Mouse (Mus musculus): ENCODE measurements around the gene Limch1. TPM values are rescaled to one million over a fixed set of nuclear protein-coding genes. Genes with fewer than 3 reads are reported as not detected.

Limch1 gene
- polyA plus RNA-seq, 1 experiment from 2014 or later = 35.1 TPM

GRCm38 (mm10) chr5:66791161-66791560 lies 45.5 kb downstream of the Limch1 start:
- no peak overlapping the region for H3K4me2 ChIP-seq
- WGBS = 75% methylated on average over 6 of the region's 6 CpGs
- H3K36me3 ChIP-seq = no peaks in the 10 kb centered on the region
- no peak overlapping the region for H3K27ac ChIP-seq
- H3K9ac ChIP-seq = no peak overlapping the region
- no peaks in the 10 kb centered on the region for H3K27me3 ChIP-seq
- no peak for ATAC-seq (replicated peaks; ENCODE audit: low FRiP score)
- no peaks in the 10 kb centered on the region; the same call in 1 of the 2 replicates for H3K9me3 ChIP-seq (replicated peaks)
- H3K4me3 ChIP-seq (replicated peaks) = no peak overlapping the region
- H3K4me1 ChIP-seq = peaks cover 7% of the 10 kb centered on the region

- H3K4me1 ChIP-seq = peaks cover 5% of the 10 kb centered on the region
- no peak overlapping the region for H3K4me3 ChIP-seq (replicated peaks)
- no peaks in the 10 kb centered on the region for H3K27me3 ChIP-seq
- H3K4me2 ChIP-seq = no peak overlapping the region
- no peak for ATAC-seq (replicated peaks; ENCODE audit: low FRiP score)
- H3K27ac ChIP-seq = no peak overlapping the region
- no peak overlapping the region for H3K9ac ChIP-seq
- WGBS = 94% methylated on average over 3 of the region's 3 CpGs
- no peaks in the 10 kb centered on the region for H3K36me3 ChIP-seq
- H3K9me3 ChIP-seq (replicated peaks) = no peaks in the 10 kb centered on the region; the same call in 1 of the 2 replicates
These were observed 47.6 kb downstream of the Limch1 start for GRCm38 (mm10) chr5:66793251-66793650.

GRCm38 (mm10) chr5:66797326-66797725 lies 51.7 kb downstream of the Limch1 start:
- Histone ChIP-seq H3K9ac (no peak overlapping the region), H3K27ac (0 out of 2 replicates have a peak overlapping the region, but pooled peaks have one; percentile 9), H3K27me3 (no peaks in the 10 kb centered on the region), H3K4me1 (peaks cover 38% of the 10 kb centered on the region), H3K36me3 (no peaks in the 10 kb centered on the region), H3K9me3 (replicated peaks) (no peaks in the 10 kb centered on the region; the same call in 1 of the 2 replicates), H3K4me3 (replicated peaks) (no peak overlapping the region), H3K4me2 (no peak overlapping the region)
- no peak for ATAC-seq (replicated peaks; ENCODE audit: low FRiP score)
- WGBS = 64% methylated on average over 6 of the region's 6 CpGs

- Histone ChIP-seq H3K9ac (no peak overlapping the region), H3K27me3 (no peaks in the 10 kb centered on the region), H3K9me3 (replicated peaks) (no peaks in the 10 kb centered on the region; the same call in 1 of the 2 replicates), H3K27ac (peak overlapping the region; percentile 54), H3K4me3 (replicated peaks) (no peak overlapping the region), H3K4me2 (no peak overlapping the region), H3K4me1 (peaks cover 44% of the 10 kb centered on the region), H3K36me3 (no peaks in the 10 kb centered on the region)
- ATAC-seq (replicated peaks; ENCODE audit: low FRiP score) = no peak
- WGBS = 64% methylated on average over 3 of the region's 3 CpGs
These were observed 52.5 kb downstream of the Limch1 start for GRCm38 (mm10) chr5:66798135-66798534.

GRCm38 (mm10) chr5:66798591-66799003 lies 53.0 kb downstream of the Limch1 start:
- no peak overlapping the region for H3K9ac ChIP-seq
- no peak for ATAC-seq (replicated peaks; ENCODE audit: low FRiP score)
- peak overlapping the region; percentile 54 for H3K27ac ChIP-seq
- H3K9me3 ChIP-seq (replicated peaks) = no peaks in the 10 kb centered on the region; the same call in 1 of the 2 replicates
- WGBS = 23% methylated on average over 8 of the region's 8 CpGs
- H3K36me3 ChIP-seq = no peaks in the 10 kb centered on the region
- H3K27me3 ChIP-seq = no peaks in the 10 kb centered on the region
- peaks cover 44% of the 10 kb centered on the region for H3K4me1 ChIP-seq
- H3K4me2 ChIP-seq = no peak overlapping the region
- H3K4me3 ChIP-seq (replicated peaks) = no peak overlapping the region

DNA sequence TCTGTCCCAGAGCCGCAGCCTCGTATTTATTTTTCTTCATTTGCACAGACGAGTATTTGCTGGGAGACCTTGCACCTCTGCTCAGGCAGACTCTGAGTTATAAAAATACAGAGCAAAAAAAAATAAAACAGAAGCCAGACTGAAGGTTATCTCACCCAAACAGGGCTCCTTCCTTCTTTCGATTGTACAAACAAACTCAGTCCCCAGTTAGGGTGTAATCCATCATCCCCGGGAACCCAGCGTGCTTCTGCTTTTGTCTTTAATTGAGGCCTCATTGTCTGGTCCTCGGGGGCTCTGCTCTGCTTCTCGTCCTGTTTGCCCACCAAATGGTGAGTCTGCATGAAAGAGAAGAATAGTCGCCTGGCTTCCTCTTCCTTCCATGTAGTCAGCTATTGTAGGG lies 54.6 kb downstream of the Limch1 start:
- no peak overlapping the region for H3K9ac ChIP-seq
- peak overlapping the region; percentile 29 for H3K4me2 ChIP-seq
- peaks cover 44% of the 10 kb centered on the region for H3K4me1 ChIP-seq
- H3K36me3 ChIP-seq = no peaks in the 10 kb centered on the region
- peak overlapping the region; percentile 58 for H3K27ac ChIP-seq
- H3K4me3 ChIP-seq (replicated peaks) = no peak overlapping the region
- WGBS = 15% methylated on average over 9 of the region's 9 CpGs
- no peaks in the 10 kb centered on the region for H3K27me3 ChIP-seq
- H3K9me3 ChIP-seq (replicated peaks) = no peaks in the 10 kb centered on the region
- no peak for ATAC-seq (replicated peaks; ENCODE audit: low FRiP score)

GRCm38 (mm10) chr5:66800977-66801376 lies 55.4 kb downstream of the Limch1 start:
- Histone ChIP-seq H3K27me3 (no peaks in the 10 kb centered on the region), H3K4me2 (no peak overlapping the region), H3K4me1 (peaks cover 44% of the 10 kb centered on the region), H3K9me3 (replicated peaks) (no peaks in the 10 kb centered on the region), H3K9ac (no peak overlapping the region), H3K4me3 (replicated peaks) (no peak overlapping the region), H3K27ac (no peak overlapping the region), H3K36me3 (no peaks in the 10 kb centered on the region)
- ATAC-seq (replicated peaks; ENCODE audit: low FRiP score) = no peak
- WGBS = 81% methylated on average over 6 of the region's 6 CpGs

DNA sequence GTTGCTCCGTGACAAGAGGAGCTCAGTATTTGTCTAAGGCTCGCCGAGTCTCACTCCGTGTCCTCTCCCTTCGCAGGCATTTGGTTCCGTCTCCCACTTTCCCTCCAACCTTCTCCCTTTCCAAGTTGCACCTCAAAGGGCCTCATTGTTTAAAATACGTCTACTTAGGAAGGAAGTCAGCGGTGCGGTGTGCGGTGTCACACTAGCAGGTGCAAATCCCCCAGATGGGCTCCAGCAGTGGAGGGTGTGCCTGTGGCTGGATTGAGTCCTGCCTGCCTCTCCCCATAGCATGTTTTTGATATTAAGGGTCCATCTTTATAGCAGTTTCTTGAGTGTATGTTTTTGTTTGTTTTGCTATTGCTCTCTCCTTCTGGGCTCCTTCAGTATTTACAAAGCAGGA lies 56.6 kb downstream of the Limch1 start:
- Histone ChIP-seq H3K36me3 (no peaks in the 10 kb centered on the region), H3K9ac (no peak overlapping the region), H3K27ac (no peak overlapping the region), H3K27me3 (no peaks in the 10 kb centered on the region), H3K9me3 (replicated peaks) (no peaks in the 10 kb centered on the region), H3K4me2 (no peak overlapping the region), H3K4me1 (peaks cover 44% of the 10 kb centered on the region), H3K4me3 (replicated peaks) (no peak overlapping the region)
- no peak for ATAC-seq (replicated peaks; ENCODE audit: low FRiP score)
- 36% methylated on average over 10 of the region's 10 CpGs for WGBS

- Histone ChIP-seq H3K9me3 (replicated peaks) (0 out of 2 replicates have a peak, but pooled peaks cover 3% of the 10 kb centered on the region), H3K27ac (no peak overlapping the region), H3K4me2 (no peak overlapping the region), H3K9ac (no peak overlapping the region), H3K4me3 (replicated peaks) (no peak overlapping the region), H3K27me3 (no peaks in the 10 kb centered on the region), H3K36me3 (no peaks in the 10 kb centered on the region), H3K4me1 (peaks cover 13% of the 10 kb centered on the region)
- ATAC-seq (replicated peaks; ENCODE audit: low FRiP score) = no peak
- 77% methylated on average over 7 of the region's 7 CpGs for WGBS
These were observed 60.7 kb downstream of the Limch1 start for GRCm38 (mm10) chr5:66806335-66806734.

- Histone ChIP-seq H3K36me3 (no peaks in the 10 kb centered on the region), H3K27me3 (no peaks in the 10 kb centered on the region), H3K4me1 (peaks cover 1% of the 10 kb centered on the region; the same call in 1 of the 2 replicates), H3K4me3 (replicated peaks) (no peak overlapping the region), H3K9ac (no peak overlapping the region), H3K27ac (no peak overlapping the region), H3K9me3 (replicated peaks) (0 out of 2 replicates have a peak, but pooled peaks cover 3% of the 10 kb centered on the region), H3K4me2 (no peak overlapping the region)
- 89% methylated on average over 6 of the region's 6 CpGs for WGBS
- ATAC-seq (replicated peaks; ENCODE audit: low FRiP score) = no peak
These were observed 62.1 kb downstream of the Limch1 start for GRCm38 (mm10) chr5:66807737-66808136.

DNA sequence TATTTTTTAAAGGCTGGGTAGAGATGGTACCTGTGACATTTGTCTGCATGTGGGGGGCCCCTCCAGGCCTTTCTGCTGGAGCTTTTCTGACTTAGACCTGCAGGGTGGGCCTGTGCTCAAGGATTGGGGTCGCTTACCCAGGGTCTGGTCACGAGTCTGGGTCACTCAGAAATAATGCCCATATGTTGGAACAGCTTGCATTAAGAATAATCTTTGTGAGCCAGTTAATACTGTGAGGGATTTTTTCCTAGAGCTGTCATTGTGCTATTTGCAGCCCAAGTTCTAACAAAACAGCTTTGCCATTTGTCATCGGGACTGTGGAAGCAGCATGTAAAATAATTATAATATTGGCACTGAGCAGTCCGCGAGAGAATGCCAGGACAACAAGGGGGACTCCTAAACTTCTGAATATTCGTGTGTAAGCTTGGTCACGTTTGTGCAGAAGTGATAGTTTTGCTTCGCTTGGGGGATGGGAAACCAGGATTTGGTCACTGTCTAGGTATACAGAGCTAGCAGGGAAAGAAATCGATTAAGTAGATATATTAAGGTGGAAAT lies 63.5 kb downstream of the Limch1 start:
- Histone ChIP-seq H3K27ac (no peak overlapping the region), H3K9ac (no peak overlapping the region), H3K9me3 (replicated peaks) (0 out of 2 replicates have a peak, but pooled peaks cover 3% of the 10 kb centered on the region), H3K4me2 (no peak overlapping the region), H3K4me3 (replicated peaks) (no peak overlapping the region), H3K36me3 (no peaks in the 10 kb centered on the region), H3K27me3 (no peaks in the 10 kb centered on the region), H3K4me1 (no peaks in the 10 kb centered on the region)
- ATAC-seq (replicated peaks; ENCODE audit: low FRiP score) = no peak
- 86% methylated on average over 9 of the region's 9 CpGs for WGBS

GRCm38 (mm10) chr5:66810396-66810795 lies 64.8 kb downstream of the Limch1 start:
- no peaks in the 10 kb centered on the region for H3K36me3 ChIP-seq
- no peak for ATAC-seq (replicated peaks; ENCODE audit: low FRiP score)
- no peaks in the 10 kb centered on the region for H3K27me3 ChIP-seq
- H3K4me3 ChIP-seq (replicated peaks) = no peak overlapping the region
- no peaks in the 10 kb centered on the region for H3K4me1 ChIP-seq
- H3K27ac ChIP-seq = no peak overlapping the region
- no peak overlapping the region for H3K4me2 ChIP-seq
- 61% methylated on average over 2 of the region's 2 CpGs for WGBS
- H3K9ac ChIP-seq = no peak overlapping the region
- 0 out of 2 replicates have a peak, but pooled peaks cover 3% of the 10 kb centered on the region for H3K9me3 ChIP-seq (replicated peaks)

- Histone ChIP-seq H3K27ac (no peak overlapping the region), H3K36me3 (no peaks in the 10 kb centered on the region), H3K4me2 (no peak overlapping the region), H3K9me3 (replicated peaks) (0 out of 2 replicates have a peak, but pooled peaks cover 3% of the 10 kb centered on the region), H3K27me3 (no peaks in the 10 kb centered on the region), H3K4me3 (replicated peaks) (no peak overlapping the region), H3K4me1 (peaks cover 9% of the 10 kb centered on the region; the same call in 1 of the 2 replicates), H3K9ac (no peak overlapping the region)
- WGBS = 95% methylated on average over 3 of the region's 3 CpGs
- no peak for ATAC-seq (replicated peaks; ENCODE audit: low FRiP score)
These were observed 69.0 kb downstream of the Limch1 start for GRCm38 (mm10) chr5:66814674-66815073.
